Mouse (Mus musculus) liver, adult 2 months (tissue): ENCODE measurements at regions not wholly inside any gene's neighbourhood (a gene's known extent, or its start where the extent isn't known, plus 50 kb on each side); places are given as distances from the start of the nearest gene placed in this dataset.
"Not testable (repeated sequence)": the region's sequence is repeated elsewhere in the genome, so short reads cannot be mapped to it uniquely, and the experiment has no call there.

Experiments used
- DNase-seq: peaks from one replicate; pipeline ENCODE4 v3.0.0-alpha.2; 2011; ENCODE audit warnings: low read depth, low spot score; ENCODE audit errors: extremely low read depth
- H3K27ac ChIP-seq: fragments of 200-500 bp; replicated peaks from 2 replicates; pipeline ENCODE4 v1.5.1; 2012; ENCODE audit warnings: low read depth, mild to moderate bottlenecking, control low read depth, inconsistent platforms, low read length; ENCODE audit not compliant: insufficient read depth
- H3K27me3 ChIP-seq: fragments of 200-500 bp; 2 replicates; pipeline ENCODE4 v1.6.1; 2012; ENCODE audit warnings: mild to moderate bottlenecking, moderate library complexity, low read length, inconsistent platforms; ENCODE audit not compliant: control insufficient read depth, insufficient read depth
- H3K36me3 ChIP-seq: fragments of 200-500 bp; 2 replicates; pipeline ENCODE4 v1.6.1; 2012; ENCODE audit warnings: low read length, inconsistent platforms; ENCODE audit not compliant: control insufficient read depth, insufficient read depth
- H3K4me1 ChIP-seq: fragments of 200-500 bp; 2 replicates; pipeline ENCODE4 v1.6.1; 2011; ENCODE audit warnings: low read length; ENCODE audit not compliant: control insufficient read depth, insufficient read depth
- H3K4me3 ChIP-seq: fragments of 200-500 bp; 2 replicates; pipeline ENCODE4 v1.5.1; 2011; ENCODE audit warnings: low read depth, mild to moderate bottlenecking, control low read depth, low read length, moderate library complexity; ENCODE audit not compliant: insufficient read depth
- H3K79me2 ChIP-seq: fragments of 200-500 bp; 2 replicates; pipeline ENCODE4 v1.6.1; 2012; ENCODE audit warnings: inconsistent platforms, mild to moderate bottlenecking, low read length, moderate library complexity; ENCODE audit not compliant: control insufficient read depth, insufficient read depth
- H3K9ac ChIP-seq: fragments of 200-500 bp; 2 replicates; pipeline ENCODE4 v1.6.1; 2012; ENCODE audit warnings: low read depth, mild to moderate bottlenecking, control low read depth, inconsistent platforms, low read length
- CTCF ChIP-seq: fragments of 200-500 bp; IDR thresholded peaks from 2 replicates; pipeline ENCODE4 v1.5.1; 2011; ENCODE audit warnings: low read depth, low read length, control low read depth
- POLR2A ChIP-seq: fragments of 200-500 bp; IDR thresholded peaks from 2 replicates; pipeline ENCODE4 v1.6.1; 2011; ENCODE audit warnings: low read length, control low read depth; ENCODE audit not compliant: insufficient read depth; ENCODE audit errors: extremely low read depth
- WGBS: fragments of 180-500 bp; shearing (Covaris S2); methylation state at CpG from one replicate; pipeline ENCODE4 v1.1.7; 2018; 5-methylcytosine and 5-hydroxymethylcytosine counted together

- Histone ChIP-seq H3K36me3 (no peaks in the 10 kb centered on the region), H3K79me2 (no peaks in the 10 kb centered on the region), H3K4me3 (no peak overlapping the region), H3K27me3 (no peaks in the 10 kb centered on the region), H3K27ac (no peak overlapping the region), H3K9ac (no peak overlapping the region), H3K4me1 (no peaks in the 10 kb centered on the region)
- TF ChIP-seq CTCF (no peak), POLR2A (no peak)
- peak; percentile 27 for DNase-seq
- 74% methylated on average over 11 of the region's 11 CpGs for WGBS
Observed at GRCm38 (mm10) chr5:148684216-148684615, 131.6 kb upstream of the Ubl3 start.

DNA sequence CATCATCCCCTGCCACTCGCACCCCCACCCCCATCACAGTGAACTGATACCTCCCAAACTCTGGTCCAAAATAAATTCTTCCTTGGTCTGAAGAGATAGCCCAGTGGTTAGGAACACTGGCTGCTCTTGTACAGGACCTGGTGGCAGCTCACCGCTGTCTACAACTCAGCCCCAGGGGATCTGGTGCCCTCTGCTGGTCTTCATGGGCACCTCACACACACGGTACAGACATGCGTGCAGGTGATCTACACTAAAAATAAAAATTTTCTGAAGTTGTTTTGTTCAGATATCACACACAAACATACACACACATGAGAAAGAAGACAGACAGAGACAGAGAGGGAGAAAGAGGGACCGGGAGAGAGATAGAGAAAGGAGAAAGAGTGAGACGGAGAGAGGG is 130.0 kb upstream of the Ubl3 start:
- no peak for DNase-seq
- Histone ChIP-seq H3K9ac (no peak overlapping the region), H3K79me2 (no peaks in the 10 kb centered on the region), H3K4me1 (no peaks in the 10 kb centered on the region), H3K4me3 (no peak overlapping the region), H3K36me3 (no peaks in the 10 kb centered on the region), H3K27ac (no peak overlapping the region), H3K27me3 (no peaks in the 10 kb centered on the region)
- TF ChIP-seq POLR2A (no peak), CTCF (no peak; the same call in 1 of the 2 replicates)
- WGBS, result 99% methylated on average over 6 of the region's 6 CpGs

DNA sequence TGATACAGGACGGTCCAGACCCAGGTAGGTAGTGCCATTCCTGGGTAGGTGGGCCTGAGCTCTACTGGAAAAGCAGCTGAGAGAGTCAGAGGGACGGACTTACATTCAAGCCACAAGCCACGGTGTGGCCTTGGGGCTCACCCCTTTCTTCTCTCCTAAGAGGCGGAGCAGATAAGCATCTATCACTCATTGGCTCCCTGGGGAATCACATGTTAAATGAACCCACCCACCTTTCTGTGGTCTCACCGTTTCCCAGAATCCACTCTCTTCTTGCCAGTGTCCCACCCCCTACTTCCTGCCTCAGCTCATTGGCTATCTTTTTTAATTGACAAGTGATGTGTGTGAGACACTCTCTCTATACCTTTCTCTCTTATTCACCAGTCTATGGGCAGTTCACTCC is 127.8 kb upstream of the Ubl3 start:
- no peak overlapping the region for H3K4me3 ChIP-seq
- H3K9ac ChIP-seq, result no peak overlapping the region
- TF ChIP-seq POLR2A, result no peak
- TF ChIP-seq CTCF, result no peak
- H3K36me3 ChIP-seq, result no peaks in the 10 kb centered on the region
- H3K4me1 ChIP-seq, result no peaks in the 10 kb centered on the region
- no peaks in the 10 kb centered on the region for H3K27me3 ChIP-seq
- H3K27ac ChIP-seq, result no peak overlapping the region
- no peaks in the 10 kb centered on the region for H3K79me2 ChIP-seq
- no peak for DNase-seq
- WGBS, result 89% methylated on average over 5 of the region's 5 CpGs

GRCm38 (mm10) chr5:148679586-148679985 is 127.0 kb upstream of the Ubl3 start:
- DNase-seq, result no peak
- no peaks in the 10 kb centered on the region for H3K79me2 ChIP-seq
- 96% methylated on average over 4 of the region's 4 CpGs for WGBS
- H3K36me3 ChIP-seq, result no peaks in the 10 kb centered on the region
- H3K4me3 ChIP-seq, result no peak overlapping the region
- no peaks in the 10 kb centered on the region for H3K27me3 ChIP-seq
- no peaks in the 10 kb centered on the region for H3K4me1 ChIP-seq
- TF ChIP-seq CTCF, result no peak
- TF ChIP-seq POLR2A, result no peak
- H3K9ac ChIP-seq, result no peak overlapping the region
- no peak overlapping the region for H3K27ac ChIP-seq

DNA sequence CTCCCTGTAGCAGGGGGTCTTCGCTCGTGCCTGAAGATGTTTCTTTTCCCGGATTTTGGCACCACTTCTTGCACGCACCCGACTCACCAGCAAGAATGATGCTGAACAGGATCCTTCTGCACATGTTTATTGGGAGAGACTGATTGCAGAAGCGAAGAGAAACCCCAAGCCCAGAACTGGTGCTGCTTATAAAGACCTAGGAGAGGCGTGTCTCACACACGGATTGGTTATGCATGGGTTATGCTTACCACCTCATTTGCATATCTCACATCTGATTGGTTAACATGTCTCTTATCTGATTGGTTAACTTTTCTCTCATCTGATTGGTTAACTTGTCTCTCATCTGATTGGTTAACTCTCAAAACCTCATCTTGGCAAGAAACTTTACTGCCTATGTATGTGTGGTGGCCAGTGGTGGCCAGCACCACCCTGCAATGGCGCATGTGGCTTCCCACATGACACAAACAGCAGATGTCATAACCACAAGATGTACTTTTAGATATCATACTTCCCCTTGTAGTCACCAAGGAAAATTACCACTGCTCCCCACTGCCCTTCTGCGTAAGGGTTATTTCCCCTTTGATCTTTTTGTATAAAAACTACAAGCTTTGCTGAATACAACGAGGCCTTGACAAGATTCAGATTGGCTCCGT is 125.8 kb upstream of the Ubl3 start:
- 95% methylated on average over 12 of the region's 12 CpGs for WGBS
- H3K27me3 ChIP-seq, H3K27ac ChIP-seq, H3K36me3 ChIP-seq, H3K4me3 ChIP-seq, DNase-seq, H3K79me2 ChIP-seq, H3K9ac ChIP-seq, H3K4me1 ChIP-seq: not testable (repeated sequence)

DNA sequence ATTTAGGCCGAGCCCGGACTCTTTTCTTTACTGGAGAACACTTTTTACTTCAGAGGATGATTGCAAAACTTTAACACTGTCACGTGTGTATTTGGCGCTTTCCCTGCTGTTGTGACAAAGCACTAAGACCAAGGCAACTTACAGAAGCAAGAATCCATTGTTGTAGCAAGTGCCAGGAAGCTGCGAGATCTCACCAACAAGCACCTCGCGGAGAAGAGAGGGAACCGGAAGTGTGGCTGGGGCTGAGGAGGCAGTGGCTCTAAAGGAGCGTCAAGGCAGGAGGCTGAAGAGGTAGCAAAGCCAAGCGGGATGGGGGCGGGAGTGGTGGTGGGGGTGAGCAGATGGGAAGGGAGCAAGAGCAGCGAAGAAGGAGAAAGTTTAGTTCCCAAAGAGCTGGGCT is 121.7 kb upstream of the Ubl3 start:
- Histone ChIP-seq H3K4me3 (no peak overlapping the region), H3K79me2 (no peaks in the 10 kb centered on the region), H3K36me3 (no peaks in the 10 kb centered on the region), H3K4me1 (no peaks in the 10 kb centered on the region), H3K27ac (no peak overlapping the region), H3K27me3 (peaks cover 3% of the 10 kb centered on the region; the same call in 1 of the 2 replicates), H3K9ac (no peak overlapping the region)
- TF ChIP-seq POLR2A, result no peak
- no peak for TF ChIP-seq CTCF
- WGBS, result 76% methylated on average over 12 of the region's 12 CpGs
- DNase-seq, result peak; percentile 44
